Mouse (Mus musculus) liver, adult 2 months (tissue): ENCODE results near the gene Prkch. TPM values are rescaled to one million over a fixed set of nuclear protein-coding genes. Genes with fewer than 3 reads are reported as not detected.

ENCODE experiments used
- DNase-seq: peaks from one replicate; pipeline ENCODE4 v3.0.0-alpha.2; 2011; ENCODE audit warnings: low read depth, low spot score; ENCODE audit errors: extremely low read depth
- H3K27ac ChIP-seq: fragments of 200-500 bp; replicated peaks from 2 replicates; pipeline ENCODE4 v1.5.1; 2012; ENCODE audit warnings: low read depth, mild to moderate bottlenecking, control low read depth, inconsistent platforms, low read length; ENCODE audit not compliant: insufficient read depth
- H3K27me3 ChIP-seq: fragments of 200-500 bp; 2 replicates; pipeline ENCODE4 v1.6.1; 2012; ENCODE audit warnings: mild to moderate bottlenecking, moderate library complexity, low read length, inconsistent platforms; ENCODE audit not compliant: control insufficient read depth, insufficient read depth
- H3K36me3 ChIP-seq: fragments of 200-500 bp; 2 replicates; pipeline ENCODE4 v1.6.1; 2012; ENCODE audit warnings: low read length, inconsistent platforms; ENCODE audit not compliant: control insufficient read depth, insufficient read depth
- H3K4me1 ChIP-seq: fragments of 200-500 bp; 2 replicates; pipeline ENCODE4 v1.6.1; 2011; ENCODE audit warnings: low read length; ENCODE audit not compliant: control insufficient read depth, insufficient read depth
- H3K4me3 ChIP-seq: fragments of 200-500 bp; 2 replicates; pipeline ENCODE4 v1.5.1; 2011; ENCODE audit warnings: low read depth, mild to moderate bottlenecking, control low read depth, low read length, moderate library complexity; ENCODE audit not compliant: insufficient read depth
- H3K79me2 ChIP-seq: fragments of 200-500 bp; 2 replicates; pipeline ENCODE4 v1.6.1; 2012; ENCODE audit warnings: inconsistent platforms, mild to moderate bottlenecking, low read length, moderate library complexity; ENCODE audit not compliant: control insufficient read depth, insufficient read depth
- H3K9ac ChIP-seq: fragments of 200-500 bp; 2 replicates; pipeline ENCODE4 v1.6.1; 2012; ENCODE audit warnings: low read depth, mild to moderate bottlenecking, control low read depth, inconsistent platforms, low read length
- CTCF ChIP-seq: fragments of 200-500 bp; IDR thresholded peaks from 2 replicates; pipeline ENCODE4 v1.5.1; 2011; ENCODE audit warnings: low read depth, low read length, control low read depth
- POLR2A ChIP-seq: fragments of 200-500 bp; IDR thresholded peaks from 2 replicates; pipeline ENCODE4 v1.6.1; 2011; ENCODE audit warnings: low read length, control low read depth; ENCODE audit not compliant: insufficient read depth; ENCODE audit errors: extremely low read depth
- WGBS: fragments of 180-500 bp; shearing (Covaris S2); methylation state at CpG from one replicate; pipeline ENCODE4 v1.1.7; 2018; 5-methylcytosine and 5-hydroxymethylcytosine counted together
- polyA plus RNA-seq: library from polyadenylated mRNA; depleted of rRNA; stranded (reverse); fragments of >200 nt; gene quantifications from 2 replicates; pipeline ENCODE4 v1.2.3, GENCODE M21; 2012
- total RNA-seq: library from RNA; depleted of rRNA; stranded (reverse); fragments of >200 nt; gene quantifications from 2 replicates; pipeline ENCODE4 v1.2.3, GENCODE M21; 2014

Gene Prkch
- total and polyA plus RNA-seq, 2 experiments = 1.5 to 5.3 TPM

DNA sequence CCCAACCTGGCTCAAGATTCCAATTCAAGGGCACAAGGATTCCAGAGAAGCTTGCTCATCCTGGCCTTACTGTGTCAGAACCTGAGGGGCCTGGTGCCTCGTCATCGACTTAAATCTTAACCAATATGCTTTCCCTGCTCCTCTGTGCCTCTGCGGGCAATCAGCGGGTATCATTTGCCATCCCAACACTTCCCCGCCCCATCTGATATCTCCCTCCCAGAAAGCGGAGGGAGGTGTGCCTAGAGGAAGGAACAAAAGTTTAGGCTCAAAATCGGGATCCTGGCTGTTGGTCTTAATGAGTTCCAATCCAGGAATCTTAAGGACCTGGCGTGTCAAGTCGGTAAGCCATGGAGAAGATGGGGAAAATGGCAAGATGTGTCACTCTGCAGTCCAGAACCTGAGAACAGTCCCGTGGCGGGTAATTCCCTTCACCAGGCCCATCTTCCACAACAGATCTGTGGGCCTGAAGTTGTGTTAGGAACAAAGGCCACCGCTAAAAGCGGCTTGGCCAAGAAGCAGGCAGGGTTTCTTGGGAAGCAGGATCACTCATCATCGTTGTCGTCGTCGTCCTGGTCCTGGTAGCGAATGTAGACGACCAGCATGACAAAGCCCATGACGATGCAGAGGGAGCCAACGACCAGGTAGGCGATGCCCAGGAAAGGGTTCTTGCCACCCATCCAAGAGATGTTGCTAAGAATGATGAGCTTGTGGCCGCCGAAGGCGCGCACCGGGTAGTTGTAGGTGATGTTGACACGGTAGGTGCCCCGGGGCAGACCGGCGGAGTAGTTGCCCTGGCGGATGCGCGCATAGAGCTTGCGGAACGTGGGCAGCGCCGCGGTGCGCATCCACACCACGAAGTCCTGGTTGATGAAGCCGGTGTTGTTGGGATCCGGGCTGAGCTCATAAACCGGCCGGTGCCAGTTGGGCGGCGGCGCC is 39.6 kb upstream of the Prkch start:
- no peaks in the 10 kb centered on the region for H3K36me3 ChIP-seq
- H3K79me2 ChIP-seq = no peaks in the 10 kb centered on the region; the same call in 1 of the 2 replicates
- DNase-seq = peak; percentile 75
- 7% methylated on average over 48 of the region's 48 CpGs for WGBS
- peak overlapping the region; percentile 77 for H3K9ac ChIP-seq
- H3K27me3 ChIP-seq = no peaks in the 10 kb centered on the region
- TF ChIP-seq CTCF = no peak
- TF ChIP-seq POLR2A = 0 out of 2 replicates have a peak, but pooled peaks have one; percentile 11
- peaks cover 9% of the 10 kb centered on the region; the same call in 1 of the 2 replicates for H3K4me1 ChIP-seq
- peak overlapping the region; percentile 66 for H3K4me3 ChIP-seq
- H3K27ac ChIP-seq = peak overlapping the region; percentile 33

DNA sequence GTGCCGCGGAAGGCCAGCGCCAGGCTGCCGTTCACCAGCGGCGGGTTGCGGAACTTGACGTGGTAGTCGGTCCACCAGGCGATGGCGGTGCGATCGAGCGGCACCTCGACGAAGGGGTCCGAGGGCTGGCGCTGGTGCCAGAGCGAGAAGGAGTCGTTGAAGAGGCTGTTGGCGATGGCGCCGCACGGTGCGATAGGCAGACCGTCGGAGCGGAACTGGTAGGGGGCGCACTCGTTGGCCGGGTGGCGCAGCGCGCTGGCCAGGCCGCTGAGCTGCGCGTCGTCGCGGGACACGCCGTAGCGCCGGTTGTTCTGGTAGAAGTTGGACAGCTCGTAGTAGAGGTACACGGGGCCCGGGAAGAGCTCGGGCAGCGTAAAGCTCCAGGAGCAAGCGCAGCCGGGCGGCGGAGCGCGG is 38.9 kb upstream of the Prkch start:
- Histone ChIP-seq H3K79me2 (no peaks in the 10 kb centered on the region; the same call in 1 of the 2 replicates), H3K36me3 (no peaks in the 10 kb centered on the region), H3K9ac (peak overlapping the region; percentile 77), H3K4me3 (peak overlapping the region; percentile 66), H3K27me3 (no peaks in the 10 kb centered on the region), H3K27ac (peak overlapping the region; percentile 33), H3K4me1 (peaks cover 9% of the 10 kb centered on the region; the same call in 1 of the 2 replicates)
- WGBS = under 1% methylated on average over 55 of the region's 55 CpGs
- peak; percentile 55 for DNase-seq
- TF ChIP-seq POLR2A = 0 out of 2 replicates have a peak, but pooled peaks have one; percentile 2
- peak; percentile 60 for TF ChIP-seq CTCF

- peak within 1 kb of the TSS; percentile 33 for H3K27ac ChIP-seq
- DNase-seq = peak; percentile 57
Observed at GRCm38 (mm10) chr12:73546086-73546711, 38.4 kb upstream of the Prkch start, which contains the start of gene Tmem30b. Gene Tmem30b (minus strand): TSS chr12:73546392.

DNA sequence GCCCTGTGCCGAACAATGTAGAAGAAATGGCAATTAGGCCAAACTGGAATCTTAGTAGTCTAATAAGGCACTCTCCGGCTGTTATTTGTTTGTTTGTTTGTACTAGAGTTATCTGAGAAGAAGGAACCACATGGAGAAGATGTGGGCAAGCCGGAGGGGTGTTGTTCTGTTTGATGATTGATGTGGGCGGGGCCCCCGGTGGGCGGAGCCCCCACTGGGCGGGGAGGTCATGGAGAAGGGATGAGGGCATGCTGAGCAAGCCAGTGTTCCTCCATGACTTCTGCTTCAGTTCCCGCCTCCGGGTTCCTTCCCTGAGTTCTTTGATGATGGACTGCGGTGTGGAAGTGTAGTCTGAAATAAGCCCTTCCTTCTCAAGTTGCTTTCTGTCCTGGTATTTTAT is 37.0 kb upstream of the Prkch start:
- DNase-seq = peak; percentile 47
- Histone ChIP-seq H3K4me1 (peaks cover 6% of the 10 kb centered on the region; the same call in 1 of the 2 replicates), H3K36me3 (no peaks in the 10 kb centered on the region), H3K79me2 (no peaks in the 10 kb centered on the region; the same call in 1 of the 2 replicates), H3K9ac (no peak overlapping the region), H3K4me3 (no peak overlapping the region), H3K27ac (no peak overlapping the region), H3K27me3 (no peaks in the 10 kb centered on the region)
- TF ChIP-seq CTCF (no peak), POLR2A (no peak)
- WGBS = 31% methylated on average over 10 of the region's 10 CpGs

More at GRCm38 (mm10) chr12:73546086-73546711, 38.4 kb upstream of the Prkch start, which contains the start of gene Tmem30b:
- H3K79me2 ChIP-seq = no peaks in the 10 kb centered on the region; the same call in 1 of the 2 replicates
- no peaks in the 10 kb centered on the region for H3K27me3 ChIP-seq
- H3K4me1 ChIP-seq = peaks cover 9% of the 10 kb centered on the region; the same call in 1 of the 2 replicates
- H3K4me3 ChIP-seq = peak within 1 kb of the TSS; percentile 66
- peak within 1 kb of the TSS; percentile 77 for H3K9ac ChIP-seq
- TF ChIP-seq CTCF (no peak), POLR2A (0 out of 2 replicates have a peak, but pooled peaks have one; percentile 25)
- WGBS = 3% methylated on average over 57 of the region's 61 CpGs
- no peaks in the 10 kb centered on the region for H3K36me3 ChIP-seq

DNA sequence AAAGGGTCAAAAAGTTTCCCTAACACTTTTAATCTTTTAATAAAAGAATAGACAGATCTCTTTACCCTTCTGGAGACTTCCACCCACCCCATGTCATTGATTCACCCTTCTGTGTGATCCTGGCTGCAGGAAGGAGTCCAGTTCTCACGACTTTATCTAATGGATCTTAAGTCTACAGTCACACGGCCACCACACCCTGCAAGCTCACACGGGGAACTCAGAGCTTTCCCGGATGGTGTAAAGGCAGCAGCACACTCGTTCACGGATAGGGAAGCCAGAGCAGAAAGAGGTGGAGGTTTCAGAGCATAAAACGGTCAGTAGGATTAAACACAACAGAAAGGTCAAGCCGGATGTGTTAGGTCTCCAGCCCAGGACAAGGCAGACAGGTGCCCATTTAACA is 36.3 kb upstream of the Prkch start:
- H3K9ac ChIP-seq = no peak overlapping the region
- DNase-seq = no peak
- H3K4me3 ChIP-seq = no peak overlapping the region
- no peak overlapping the region for H3K27ac ChIP-seq
- 58% methylated on average over 8 of the region's 8 CpGs for WGBS
- H3K4me1 ChIP-seq = peaks cover 2% of the 10 kb centered on the region; the same call in 1 of the 2 replicates
- no peaks in the 10 kb centered on the region; the same call in 1 of the 2 replicates for H3K79me2 ChIP-seq
- TF ChIP-seq POLR2A (no peak), CTCF (no peak)
- no peaks in the 10 kb centered on the region for H3K36me3 ChIP-seq
- H3K27me3 ChIP-seq = no peaks in the 10 kb centered on the region
